Mouse (Mus musculus): Measurements from ENCODE around the gene Incenp. TPM values are rescaled to one million over a fixed set of nuclear protein-coding genes. Genes with fewer than 3 reads are reported as not detected.

Gene Incenp
- 3.9 and 4.7 TPM in 2 replicates for polyA plus RNA-seq (2012; rRNA removed)

DNA sequence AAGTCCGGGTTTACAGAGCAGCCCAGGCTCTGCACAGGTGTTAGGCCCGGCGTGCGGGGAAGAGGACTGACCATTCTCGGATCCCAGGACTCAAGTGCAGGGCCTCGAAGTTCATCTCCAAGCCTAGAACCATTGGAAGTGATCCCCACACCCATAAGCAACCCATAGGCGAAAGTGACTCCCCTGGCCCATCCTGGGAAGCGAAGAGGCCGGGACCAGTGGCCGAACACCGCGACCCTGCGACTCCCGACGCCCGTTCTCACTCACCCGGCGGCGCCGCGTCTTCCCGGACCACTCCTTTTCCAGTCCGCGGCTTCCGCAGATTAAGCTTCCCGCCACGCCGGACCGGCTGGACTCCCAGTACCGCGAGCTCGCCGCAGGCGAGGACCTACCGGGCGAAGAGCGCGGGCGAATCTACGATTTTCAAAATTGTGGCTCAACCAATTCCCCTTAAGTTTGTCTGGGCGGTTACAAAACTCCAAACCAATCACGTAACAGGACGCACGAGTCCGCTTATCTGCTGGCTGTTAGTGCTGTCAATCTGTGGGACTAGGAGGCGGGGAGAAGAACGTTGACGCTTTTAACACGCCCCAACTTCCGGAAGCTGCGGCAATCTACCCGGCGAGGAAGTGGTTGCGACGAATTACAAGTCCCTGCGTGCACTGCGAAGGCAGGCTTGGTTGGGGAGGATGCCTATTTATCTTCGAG lies at the start of gene Incenp:
Incenp (minus strand) TSS at position 480 of the 708 bp plus-strand sequence.
- peak; percentile 98 for DNase-seq
- H3K27me3 ChIP-seq (replicated peaks; ENCODE audit: control insufficient read depth, insufficient read depth, low read length), result no peaks in the 10 kb centered on the region
- TF ChIP-seq CTCF (conservative IDR thresholded peaks at IDR 0.05; ENCODE audit: insufficient read depth, insufficient read length, low read depth, low read length) (no peak), POLR2A (IDR thresholded peaks at IDR 0.05; ENCODE audit: low read depth, low read length) (peak; percentile 95)
- peaks cover 5% of the 10 kb centered on the region; the same call in 1 of the 2 replicates for H3K4me1 ChIP-seq (ENCODE audit: control insufficient read depth, insufficient read depth, low read length)
- WGBS, result under 1% methylated on average over 58 of the region's 58 CpGs
- no peaks in the 10 kb centered on the region for H3K36me3 ChIP-seq (ENCODE audit: control insufficient read depth, insufficient read depth, low read length)
- H3K4me3 ChIP-seq (ENCODE audit: insufficient read depth, low read depth, low read length), result peak within 1 kb of the TSS; percentile 59
- peak within 1 kb of the TSS; percentile 52; the same call in 1 of the 2 replicates for H3K27ac ChIP-seq (ENCODE audit: insufficient read depth, low read depth, low read length)

DNA sequence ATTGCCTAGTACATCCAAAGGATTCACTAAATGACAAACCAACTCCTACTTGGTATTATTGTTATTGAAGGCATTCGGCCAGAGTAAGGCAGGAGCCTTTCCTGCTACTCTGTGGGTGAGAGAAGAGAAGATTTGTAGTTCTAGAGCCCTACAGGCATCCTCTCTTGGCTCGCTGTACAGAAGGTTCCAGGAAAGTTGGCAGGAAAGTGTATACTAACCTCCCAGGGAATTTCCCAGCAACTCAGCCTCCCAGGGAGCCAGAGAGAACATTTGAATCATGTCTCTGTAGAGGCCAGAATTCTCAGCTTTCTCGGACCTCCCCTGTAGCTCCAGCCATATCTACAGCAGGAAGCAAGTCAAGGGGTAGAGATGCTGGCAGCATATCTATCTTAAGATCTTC lies 47.6 kb upstream of the Incenp start:
- no peaks in the 10 kb centered on the region; the same call in 1 of the 2 replicates for H3K4me1 ChIP-seq (ENCODE audit: control insufficient read depth, insufficient read depth, low read length)
- H3K27me3 ChIP-seq (replicated peaks; ENCODE audit: control insufficient read depth, insufficient read depth, low read length), result no peaks in the 10 kb centered on the region
- peak overlapping the region; percentile 27; the same call in 1 of the 2 replicates for H3K27ac ChIP-seq (ENCODE audit: insufficient read depth, low read depth, low read length)
- peak; percentile 77 for DNase-seq
- 28% methylated on average over 3 of the region's 3 CpGs for WGBS
- no peak overlapping the region for H3K4me3 ChIP-seq (ENCODE audit: insufficient read depth, low read depth, low read length)
- TF ChIP-seq CTCF (conservative IDR thresholded peaks at IDR 0.05; ENCODE audit: insufficient read depth, insufficient read length, low read depth, low read length), result no peak
- TF ChIP-seq POLR2A (IDR thresholded peaks at IDR 0.05; ENCODE audit: low read depth, low read length), result no peak
- no peaks in the 10 kb centered on the region for H3K36me3 ChIP-seq (ENCODE audit: control insufficient read depth, insufficient read depth, low read length)

DNA sequence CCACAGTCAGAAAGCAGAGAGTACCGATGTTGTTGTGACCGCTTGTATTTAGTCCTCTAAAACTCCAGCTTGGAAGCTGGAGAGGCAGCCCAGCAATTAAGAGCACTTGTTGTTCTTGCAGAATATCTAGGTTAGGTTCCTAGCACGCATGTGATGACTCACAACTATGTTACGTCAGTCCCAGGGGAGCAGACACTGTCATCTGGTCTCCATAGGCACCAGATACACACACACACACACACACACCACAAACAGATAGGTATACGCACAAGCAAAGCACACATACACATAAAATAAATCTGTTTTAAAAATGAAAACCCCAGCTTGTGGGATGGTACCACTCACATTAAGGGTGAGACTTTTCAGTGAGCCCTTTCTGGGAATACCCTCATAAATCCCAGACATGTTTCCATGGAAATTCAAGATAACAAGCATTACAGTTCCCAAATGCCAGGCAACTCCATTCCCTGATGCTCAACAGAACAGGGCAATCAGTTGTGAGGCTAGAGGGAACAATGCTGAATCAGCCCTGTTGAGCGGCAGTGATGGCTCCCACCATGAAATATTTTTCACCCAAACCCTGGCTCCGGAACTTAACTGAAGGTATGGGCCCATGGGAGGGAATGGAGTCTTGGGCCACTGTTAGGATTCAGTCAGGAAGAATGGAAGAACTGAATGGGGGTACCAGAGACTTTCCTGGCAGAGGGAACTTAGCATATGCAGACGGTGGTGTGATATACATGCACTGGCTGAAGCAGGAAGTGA lies 46.6 kb upstream of the Incenp start:
- no peak for DNase-seq
- Histone ChIP-seq H3K36me3 (ENCODE audit: control insufficient read depth, insufficient read depth, low read length) (no peaks in the 10 kb centered on the region), H3K4me3 (ENCODE audit: insufficient read depth, low read depth, low read length) (no peak overlapping the region), H3K27me3 (replicated peaks; ENCODE audit: control insufficient read depth, insufficient read depth, low read length) (no peaks in the 10 kb centered on the region), H3K4me1 (ENCODE audit: control insufficient read depth, insufficient read depth, low read length) (no peaks in the 10 kb centered on the region; the same call in 1 of the 2 replicates), H3K27ac (ENCODE audit: insufficient read depth, low read depth, low read length) (no peak overlapping the region)
- no peak for TF ChIP-seq CTCF (conservative IDR thresholded peaks at IDR 0.05; ENCODE audit: insufficient read depth, insufficient read length, low read depth, low read length)
- TF ChIP-seq POLR2A (IDR thresholded peaks at IDR 0.05; ENCODE audit: low read depth, low read length), result no peak
- WGBS, result 92% methylated on average over 8 of the region's 8 CpGs

DNA sequence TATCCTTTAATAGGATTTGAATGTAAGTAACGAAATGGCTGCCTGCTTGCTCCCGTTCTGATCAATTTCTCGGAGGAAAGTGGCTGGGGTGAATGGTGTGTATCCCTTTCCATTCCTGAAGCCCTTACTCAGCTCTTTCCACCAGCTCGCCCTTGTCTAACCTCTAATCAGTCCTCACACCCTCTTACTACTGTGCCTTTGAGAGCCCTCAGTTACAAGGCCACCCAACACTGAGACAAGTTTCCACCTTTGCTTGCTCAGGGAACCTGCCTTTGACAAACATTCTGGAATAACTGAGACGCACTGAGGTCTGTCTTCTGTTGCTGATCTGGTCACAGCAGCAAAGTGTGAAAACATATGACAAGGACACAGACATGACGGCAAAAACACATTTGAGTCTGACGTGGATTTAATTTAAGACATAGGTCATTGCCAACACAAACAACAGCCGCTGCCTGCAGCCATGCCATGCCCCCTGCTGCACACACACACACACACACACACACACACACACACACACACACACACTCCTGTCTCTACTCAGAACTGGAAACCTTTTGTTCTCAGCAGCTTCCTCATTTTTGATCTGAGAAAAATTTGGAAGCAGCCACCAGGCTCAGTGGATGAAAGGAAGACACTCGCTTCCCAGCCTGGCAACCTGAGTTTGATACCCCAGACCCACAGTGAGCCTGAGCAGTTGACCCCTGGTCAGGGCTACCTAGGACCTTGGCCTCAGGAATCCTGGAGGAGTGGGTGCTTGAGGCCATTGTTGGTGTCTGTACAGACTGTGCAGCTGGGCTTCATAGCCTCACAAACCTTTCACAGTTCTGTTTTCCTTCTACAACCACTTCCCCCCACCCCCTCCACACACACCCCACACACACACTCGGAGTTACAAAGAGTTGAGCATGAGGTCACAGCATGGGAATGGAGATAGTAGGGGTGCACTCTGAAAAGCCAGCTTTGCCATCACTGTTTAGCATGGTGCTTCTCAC lies 43.5 kb upstream of the Incenp start:
- no peak overlapping the region for H3K4me3 ChIP-seq (ENCODE audit: insufficient read depth, low read depth, low read length)
- no peak for TF ChIP-seq POLR2A (IDR thresholded peaks at IDR 0.05; ENCODE audit: low read depth, low read length)
- no peak for TF ChIP-seq CTCF (conservative IDR thresholded peaks at IDR 0.05; ENCODE audit: insufficient read depth, insufficient read length, low read depth, low read length)
- H3K36me3 ChIP-seq (ENCODE audit: control insufficient read depth, insufficient read depth, low read length), result no peaks in the 10 kb centered on the region
- no peak overlapping the region for H3K27ac ChIP-seq (ENCODE audit: insufficient read depth, low read depth, low read length)
- 50% methylated on average over 10 of the region's 10 CpGs for WGBS
- DNase-seq, result no peak
- no peaks in the 10 kb centered on the region for H3K27me3 ChIP-seq (replicated peaks; ENCODE audit: control insufficient read depth, insufficient read depth, low read length)
- no peaks in the 10 kb centered on the region; the same call in 1 of the 2 replicates for H3K4me1 ChIP-seq (ENCODE audit: control insufficient read depth, insufficient read depth, low read length)

GRCm38 (mm10) chr19:9941809-9942208 lies 42.5 kb upstream of the Incenp start:
- 65% methylated on average over 1 of the region's 1 CpGs for WGBS
- Histone ChIP-seq H3K27ac (ENCODE audit: insufficient read depth, low read depth, low read length) (no peak overlapping the region), H3K4me1 (ENCODE audit: control insufficient read depth, insufficient read depth, low read length) (no peaks in the 10 kb centered on the region; the same call in 1 of the 2 replicates), H3K36me3 (ENCODE audit: control insufficient read depth, insufficient read depth, low read length) (no peaks in the 10 kb centered on the region), H3K4me3 (ENCODE audit: insufficient read depth, low read depth, low read length) (no peak overlapping the region), H3K27me3 (replicated peaks; ENCODE audit: control insufficient read depth, insufficient read depth, low read length) (no peaks in the 10 kb centered on the region)
- TF ChIP-seq POLR2A (IDR thresholded peaks at IDR 0.05; ENCODE audit: low read depth, low read length) (no peak), CTCF (conservative IDR thresholded peaks at IDR 0.05; ENCODE audit: insufficient read depth, insufficient read length, low read depth, low read length) (no peak)
- peak; percentile 53 for DNase-seq

GRCm38 (mm10) chr19:9940903-9941302 lies 41.6 kb upstream of the Incenp start:
- Histone ChIP-seq H3K4me1 (ENCODE audit: control insufficient read depth, insufficient read depth, low read length) (peaks cover under 1% of the 10 kb centered on the region; the same call in 1 of the 2 replicates), H3K4me3 (ENCODE audit: insufficient read depth, low read depth, low read length) (no peak overlapping the region), H3K27me3 (replicated peaks; ENCODE audit: control insufficient read depth, insufficient read depth, low read length) (no peaks in the 10 kb centered on the region), H3K36me3 (ENCODE audit: control insufficient read depth, insufficient read depth, low read length) (no peaks in the 10 kb centered on the region), H3K27ac (ENCODE audit: insufficient read depth, low read depth, low read length) (no peak overlapping the region)
- DNase-seq, result no peak
- TF ChIP-seq CTCF (conservative IDR thresholded peaks at IDR 0.05; ENCODE audit: insufficient read depth, insufficient read length, low read depth, low read length) (no peak), POLR2A (IDR thresholded peaks at IDR 0.05; ENCODE audit: low read depth, low read length) (no peak)
- 70% methylated on average over 4 of the region's 4 CpGs for WGBS
